Mouse (Mus musculus) intestine, postnatal 0 days (tissue): ENCODE results near the gene Cux1. TPM values are rescaled to one million over a fixed set of nuclear protein-coding genes. Genes with fewer than 3 reads are reported as not detected.

ENCODE experiments used
- ATAC-seq: fragments of 200-750 bp; cut with Nextera tagmentation; 2 replicates; pipeline ENCODE4 v1.8.0; 2017; ENCODE audit warnings: mild to moderate bottlenecking, moderate TSS enrichment, moderate library complexity
- H3K27ac ChIP-seq: fragments of 300-500 bp; sonication (generic); 2 replicates; pipeline ENCODE4 v1.5.1; 2014; ENCODE audit warnings: mild to moderate bottlenecking, low read depth, low read length, moderate library complexity
- H3K27me3 ChIP-seq: fragments of 300-500 bp; sonication (generic); replicated peaks from 2 replicates; pipeline ENCODE4 v1.6.1; 2014; ENCODE audit warnings: low read length, mixed read lengths; ENCODE audit not compliant: control insufficient read depth, insufficient read depth
- H3K36me3 ChIP-seq: fragments of 300-500 bp; sonication (generic); 2 replicates; pipeline ENCODE4 v1.6.1; 2014; ENCODE audit warnings: mild to moderate bottlenecking, moderate library complexity; ENCODE audit not compliant: control insufficient read depth, insufficient read depth
- H3K4me1 ChIP-seq: fragments of 300-500 bp; sonication (generic); replicated peaks from 2 replicates; pipeline ENCODE4 v1.6.1; 2014; ENCODE audit warnings: antibody characterized with exemption, low read length, mixed read lengths; ENCODE audit not compliant: control insufficient read depth, insufficient read depth
- H3K4me2 ChIP-seq: fragments of 300-500 bp; sonication (generic); replicated peaks from 2 replicates; pipeline ENCODE4 v1.6.1; 2014; ENCODE audit warnings: low read depth, mild to moderate bottlenecking, moderate library complexity
- H3K4me3 ChIP-seq: fragments of 300-500 bp; sonication (generic); 2 replicates; pipeline ENCODE4 v1.5.1; 2014; ENCODE audit warnings: low read depth, low read length
- H3K9ac ChIP-seq: fragments of 300-500 bp; sonication (generic); 2 replicates; pipeline ENCODE4 v1.6.1; 2014; ENCODE audit warnings: mild to moderate bottlenecking, low read depth, low read length
- H3K9me3 ChIP-seq: fragments of 300-500 bp; sonication (generic); 2 replicates; pipeline ENCODE4 v1.6.1; 2016; ENCODE audit warnings: mixed run types; ENCODE audit not compliant: control insufficient read depth
- CTCF ChIP-seq: sonication (generic); IDR thresholded peaks from 2 replicates; pipeline ENCODE4 v1.5.1; 2016; ENCODE audit warnings: low read depth, mild to moderate bottlenecking, control low read depth, antibody characterized with exemption, moderate library complexity
- WGBS: fragments of 180-500 bp; shearing (Covaris S2); extraction: QIAGEN DNeasy Blood & Tissue Kit; methylation state at CpG from one replicate; pipeline ENCODE4 v1.1.7; 2014; 5-methylcytosine and 5-hydroxymethylcytosine counted together
- polyA plus RNA-seq: library from polyadenylated mRNA; unstranded; fragments of >200 nt; fragmentation: Nextera tagmentation; extraction: Ambion mirVana; gene quantifications from 2 replicates; pipeline ENCODE4 v1.2.1, GENCODE M21; 2015

The Cux1 gene
- polyA plus RNA-seq, 1 experiment from 2014 or later = 29.4 TPM

DNA sequence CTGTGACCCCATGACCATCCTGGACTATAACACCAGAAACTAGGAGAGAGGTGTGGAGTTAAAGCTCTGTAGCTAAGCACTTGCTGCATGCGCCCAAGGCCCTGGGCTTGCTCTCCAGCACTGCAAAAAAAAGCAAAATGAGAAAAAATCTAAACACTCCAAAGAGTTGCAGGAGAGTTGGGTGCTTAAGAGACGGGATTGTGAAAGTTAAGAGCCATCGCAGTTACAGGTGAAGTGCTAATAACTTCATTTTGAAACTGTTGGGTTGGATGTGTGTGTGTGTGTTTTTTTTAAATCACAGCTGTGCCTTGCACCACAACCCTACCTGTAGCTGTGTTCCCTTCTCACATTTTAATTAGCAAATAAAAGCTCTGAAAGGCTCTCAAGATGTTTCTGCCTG, 68.5 kb downstream of the Cux1 start:
- Histone ChIP-seq H3K4me1 (no peaks in the 10 kb centered on the region), H3K9me3 (no peaks in the 10 kb centered on the region), H3K9ac (no peak overlapping the region), H3K27ac (no peak overlapping the region), H3K27me3 (no peaks in the 10 kb centered on the region), H3K4me2 (no peak overlapping the region), H3K36me3 (no peaks in the 10 kb centered on the region), H3K4me3 (no peak overlapping the region)
- ATAC-seq = no peak
- TF ChIP-seq CTCF = no peak
- WGBS = 94% methylated on average over 3 of the region's 3 CpGs

DNA sequence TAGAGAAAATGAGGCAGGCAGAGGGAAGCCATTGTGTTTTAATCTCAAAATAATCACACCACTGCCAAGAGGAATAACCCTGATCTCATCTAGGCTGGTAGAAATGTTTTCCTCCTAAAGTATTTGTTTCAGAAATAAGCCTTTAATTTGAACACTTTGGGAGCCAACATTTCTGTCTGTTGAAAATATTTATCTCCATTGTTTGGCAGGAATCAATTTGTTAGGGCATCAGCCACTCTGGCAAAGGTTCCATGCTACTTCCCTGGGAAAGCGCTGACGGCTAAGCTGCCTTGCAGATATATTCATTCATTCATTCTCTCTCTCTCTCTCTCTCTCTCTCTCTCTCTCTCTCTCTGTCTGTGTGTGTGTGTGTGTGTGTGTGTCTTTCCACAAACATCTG, 70.0 kb downstream of the Cux1 start:
- Histone ChIP-seq H3K4me1 (no peaks in the 10 kb centered on the region), H3K4me2 (no peak overlapping the region), H3K27ac (no peak overlapping the region), H3K27me3 (no peaks in the 10 kb centered on the region), H3K9me3 (no peaks in the 10 kb centered on the region), H3K36me3 (no peaks in the 10 kb centered on the region), H3K9ac (no peak overlapping the region), H3K4me3 (no peak overlapping the region)
- 81% methylated on average over 2 of the region's 2 CpGs for WGBS
- ATAC-seq = no peak
- no peak for TF ChIP-seq CTCF

DNA sequence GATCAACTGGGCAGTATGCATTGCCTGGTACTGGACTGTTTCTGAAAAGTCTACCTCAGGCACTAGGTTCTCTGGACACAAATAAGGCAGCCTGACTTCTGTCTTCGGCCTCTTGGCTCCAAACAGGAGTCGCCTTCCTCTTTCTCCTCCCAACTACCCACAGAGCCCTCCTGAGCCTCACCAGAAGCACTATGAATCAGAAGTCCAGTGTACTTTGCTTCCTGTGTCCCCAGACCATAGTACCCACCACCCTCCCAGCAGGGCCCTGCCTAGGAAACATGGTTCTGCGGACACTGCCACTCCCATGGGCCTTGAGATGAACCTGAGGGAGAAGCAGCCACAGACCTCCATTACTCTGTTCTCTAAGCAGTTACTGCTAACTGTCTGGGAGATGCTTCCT, 71.7 kb downstream of the Cux1 start:
- H3K27me3 ChIP-seq = no peaks in the 10 kb centered on the region
- no peaks in the 10 kb centered on the region for H3K4me1 ChIP-seq
- H3K4me2 ChIP-seq = no peak overlapping the region
- H3K4me3 ChIP-seq = no peak overlapping the region
- no peak overlapping the region for H3K9ac ChIP-seq
- no peak overlapping the region for H3K27ac ChIP-seq
- no peaks in the 10 kb centered on the region for H3K9me3 ChIP-seq
- ATAC-seq = no peak
- no peaks in the 10 kb centered on the region for H3K36me3 ChIP-seq
- 82% methylated on average over 3 of the region's 3 CpGs for WGBS
- TF ChIP-seq CTCF = no peak

DNA sequence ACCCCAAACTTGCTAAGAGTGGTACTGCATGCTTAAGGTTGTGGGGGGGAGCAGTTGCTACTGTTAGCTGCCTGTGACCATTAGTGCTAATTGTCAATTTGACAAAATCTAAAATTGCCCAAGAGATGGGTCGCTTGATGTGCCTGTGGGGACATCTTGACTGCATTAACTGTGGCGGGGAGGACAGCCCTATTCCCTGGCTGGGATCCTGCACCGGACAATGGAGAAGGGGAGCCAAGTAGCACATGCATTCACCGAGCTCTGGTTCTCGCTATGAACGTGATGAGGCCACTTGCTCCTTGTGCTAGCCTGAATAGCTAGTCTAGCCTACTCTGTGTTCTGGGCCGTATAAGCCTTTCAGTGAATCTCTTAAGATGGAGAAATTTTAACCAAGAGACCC, 72.4 kb downstream of the Cux1 start:
- H3K9me3 ChIP-seq = no peaks in the 10 kb centered on the region
- TF ChIP-seq CTCF = no peak
- WGBS = 92% methylated on average over 7 of the region's 7 CpGs
- no peak for ATAC-seq
- no peaks in the 10 kb centered on the region for H3K27me3 ChIP-seq
- H3K4me1 ChIP-seq = no peaks in the 10 kb centered on the region
- H3K9ac ChIP-seq = no peak overlapping the region
- H3K27ac ChIP-seq = no peak overlapping the region
- no peaks in the 10 kb centered on the region for H3K36me3 ChIP-seq
- H3K4me2 ChIP-seq = no peak overlapping the region
- no peak overlapping the region for H3K4me3 ChIP-seq

DNA sequence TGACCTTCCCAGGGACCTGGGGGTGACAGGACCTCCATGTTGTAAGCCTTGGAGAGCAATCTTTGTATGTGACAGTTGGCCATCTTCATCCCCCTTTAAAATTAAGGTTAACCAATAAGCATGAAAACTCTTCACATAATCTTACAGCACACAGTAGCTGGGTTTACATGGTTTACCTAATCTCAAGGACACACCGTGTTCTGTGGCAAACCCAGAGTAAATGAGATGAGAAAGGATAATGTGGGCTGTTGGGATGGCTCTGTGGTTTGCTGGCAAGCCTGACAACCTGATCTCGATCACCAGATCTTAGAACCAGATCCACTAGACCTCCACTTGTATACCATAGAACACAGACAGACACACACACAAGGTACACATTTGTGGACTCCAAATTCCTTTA, 73.0 kb downstream of the Cux1 start:
- Histone ChIP-seq H3K27me3 (no peaks in the 10 kb centered on the region), H3K9me3 (no peaks in the 10 kb centered on the region), H3K27ac (no peak overlapping the region), H3K4me3 (no peak overlapping the region), H3K4me2 (no peak overlapping the region), H3K36me3 (no peaks in the 10 kb centered on the region), H3K9ac (no peak overlapping the region), H3K4me1 (no peaks in the 10 kb centered on the region)
- TF ChIP-seq CTCF = no peak
- WGBS = 89% methylated on average over 2 of the region's 2 CpGs
- ATAC-seq = no peak

DNA sequence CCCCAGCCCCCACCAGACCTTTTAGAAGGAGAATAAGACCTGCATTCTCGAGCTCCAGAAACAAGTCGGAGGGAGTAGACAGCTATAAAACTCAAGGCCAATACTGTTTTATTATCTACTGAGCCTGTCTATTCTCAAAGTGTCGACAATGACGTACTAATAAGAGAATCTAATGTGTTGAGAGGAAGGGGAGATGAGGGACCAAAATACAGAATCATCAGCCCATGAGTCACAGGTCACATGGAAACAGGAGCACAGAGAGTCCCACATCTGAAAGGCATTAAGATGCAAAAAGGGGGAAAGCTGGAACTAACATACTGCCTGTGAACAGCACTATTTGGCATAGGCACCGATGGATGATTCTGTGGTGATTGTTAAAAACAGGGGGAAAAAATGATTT, 77.8 kb downstream of the Cux1 start:
- no peak for TF ChIP-seq CTCF
- no peaks in the 10 kb centered on the region for H3K27me3 ChIP-seq
- H3K36me3 ChIP-seq = peaks cover 9% of the 10 kb centered on the region; the same call in 1 of the 2 replicates
- no peak overlapping the region for H3K9ac ChIP-seq
- ATAC-seq = no peak
- H3K4me2 ChIP-seq = no peak overlapping the region
- WGBS = 52% methylated on average over 5 of the region's 5 CpGs
- H3K4me3 ChIP-seq = no peak overlapping the region
- H3K4me1 ChIP-seq = no peaks in the 10 kb centered on the region
- no peak overlapping the region for H3K27ac ChIP-seq
- H3K9me3 ChIP-seq = no peaks in the 10 kb centered on the region

DNA sequence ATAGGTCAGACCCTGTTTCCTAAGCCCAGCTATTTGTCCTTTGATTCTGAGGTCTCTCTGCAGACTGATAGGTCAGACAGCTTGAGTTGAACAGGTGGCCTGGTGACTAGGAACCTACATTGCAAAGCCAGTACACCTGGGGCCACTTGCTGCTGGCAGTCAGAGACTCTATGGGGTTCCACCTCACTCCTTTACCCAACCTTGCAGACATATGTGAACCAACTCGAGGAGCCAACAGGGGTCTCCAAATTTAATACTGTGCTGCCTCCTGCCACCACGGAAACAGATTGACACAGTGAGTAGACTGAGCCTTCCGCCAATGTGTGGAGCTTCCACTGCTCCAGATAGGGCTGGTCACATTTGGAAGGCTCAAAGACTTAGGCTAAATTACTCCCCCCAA, 78.6 kb downstream of the Cux1 start:
- Histone ChIP-seq H3K36me3 (peaks cover 12% of the 10 kb centered on the region; the same call in 1 of the 2 replicates), H3K9me3 (no peaks in the 10 kb centered on the region), H3K4me1 (no peaks in the 10 kb centered on the region), H3K4me2 (no peak overlapping the region), H3K27ac (no peak overlapping the region), H3K4me3 (no peak overlapping the region), H3K27me3 (no peaks in the 10 kb centered on the region), H3K9ac (no peak overlapping the region)
- TF ChIP-seq CTCF = no peak
- ATAC-seq = no peak
- 83% methylated on average over 3 of the region's 3 CpGs for WGBS
